Mouse (Mus musculus) B cell, adult 67 days (primary cell): ENCODE measurements around the gene Pdzd8. TPM values are rescaled to one million over a fixed set of nuclear protein-coding genes. Genes with fewer than 3 reads are reported as not detected.

Experiments used
- total RNA-seq, 2 experiments: library from RNA; stranded (reverse); gene quantifications; 4 replicates each; pipeline ENCODE4 v1.2.4; 2023

The Pdzd8 gene
- 10 to 100 TPM; 46.7 to 47.8 TPM for total RNA-seq

DNA sequence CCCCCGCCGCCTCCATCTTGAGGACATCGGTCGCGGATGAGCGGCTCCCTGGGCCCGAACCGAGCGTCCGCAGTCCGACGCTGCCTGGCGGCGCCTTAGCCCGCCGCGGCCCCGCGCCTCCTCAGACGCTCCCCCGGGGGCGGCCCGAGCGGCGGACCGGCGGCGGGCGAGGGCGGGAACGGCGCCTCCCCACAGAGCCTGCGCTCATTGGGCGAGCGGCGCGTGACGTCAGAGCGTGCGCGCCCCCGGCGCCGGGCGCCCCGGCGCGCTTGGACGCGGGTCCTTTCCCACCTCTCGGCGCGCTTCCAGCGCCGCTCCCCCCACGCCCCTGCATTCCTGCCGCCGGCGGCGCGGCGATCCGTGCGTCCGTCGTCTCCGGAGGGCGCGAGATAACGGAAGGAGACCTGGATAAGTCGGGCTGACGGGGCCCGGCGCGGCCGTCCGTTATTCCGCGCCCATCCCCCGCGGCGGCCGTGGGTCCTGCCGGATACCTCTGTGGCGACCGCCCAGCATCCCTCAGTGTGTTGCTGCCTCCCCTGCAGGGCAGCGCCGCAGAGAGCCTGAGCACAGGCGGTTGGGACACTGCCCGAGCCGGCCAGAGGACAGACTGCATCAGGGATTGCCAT is at the start of gene Pdzd8:
Gene Pdzd8, minus strand, starts transcription at position 123 of the 626 bp plus-strand sequence.

DNA sequence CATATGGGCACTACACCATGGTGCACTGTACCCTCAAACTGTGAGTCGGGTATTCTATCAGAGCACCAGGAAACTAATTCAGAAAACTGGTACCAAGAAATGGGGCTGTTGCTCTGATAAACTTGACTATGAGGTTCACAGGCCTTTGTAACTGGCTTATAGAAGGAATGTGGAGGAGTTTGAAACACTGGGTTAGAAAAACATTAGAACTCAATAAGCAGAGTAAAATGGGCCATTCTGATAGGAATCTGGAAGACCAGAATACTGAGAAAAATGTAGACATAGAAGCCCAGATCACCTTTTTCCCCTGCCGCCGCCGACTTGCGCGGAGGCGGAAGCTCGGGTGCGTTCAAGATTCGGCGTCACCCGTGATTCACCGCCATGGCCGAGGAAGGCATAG is 23.6 kb downstream of the Pdzd8 start, which contains the start of gene Rps12-ps3:
Gene Rps12-ps3, plus strand, starts transcription at position 301 of the 400 bp plus-strand sequence.

DNA sequence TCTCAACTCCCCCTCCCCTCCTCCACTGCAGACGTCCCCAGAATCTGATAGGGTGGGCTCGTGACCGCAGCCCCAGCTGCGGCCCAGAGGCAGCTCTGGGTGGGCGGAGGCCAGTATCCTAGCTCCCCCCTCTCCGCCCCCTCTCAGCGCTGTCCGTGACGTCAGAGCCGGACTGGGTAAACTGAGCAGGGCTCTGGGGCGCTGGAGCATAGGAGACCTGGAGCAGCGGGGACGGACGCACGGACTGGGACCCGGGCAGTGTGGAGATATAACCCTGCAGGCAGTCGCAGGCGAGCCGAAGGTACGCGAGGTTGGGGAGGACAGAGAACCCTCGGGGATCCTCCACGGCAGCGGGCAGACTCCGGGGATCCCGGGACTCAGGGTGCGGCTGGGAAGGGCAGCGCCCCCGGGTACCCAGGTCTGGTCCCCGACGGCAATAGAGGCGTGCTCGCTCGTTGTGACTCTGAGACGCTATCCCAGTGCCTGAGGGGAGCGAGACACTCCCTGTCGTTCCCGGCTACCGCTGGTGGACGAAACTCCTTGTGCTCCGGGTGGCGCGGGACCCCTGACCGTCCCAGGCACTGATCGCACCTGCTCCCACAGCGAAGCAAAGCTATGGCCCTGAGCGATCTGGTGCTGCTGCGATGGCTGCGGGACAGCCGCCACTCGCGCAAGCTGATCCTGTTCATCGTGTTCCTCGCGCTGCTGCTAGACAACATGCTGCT is 84.7 kb downstream of the Pdzd8 start, which contains the start of gene Slc18a2:
Gene Slc18a2, plus strand, starts transcription at position 179 of the 725 bp plus-strand sequence.

Other genes starting within 250 kb of the Pdzd8 start
- gene Vax1, start 175.7 kb downstream of the Pdzd8 start, total RNA-seq, result not detected
- gene Kcnk18, start 126.6 kb downstream of the Pdzd8 start, total RNA-seq, result not detected
- gene Slc18a2, start 84.9 kb downstream of the Pdzd8 start, total RNA-seq, result under 1 TPM in 1 of 2 experiments, not detected in 1; 0.18 TPM
- gene Rps12-ps3, start 23.5 kb downstream of the Pdzd8 start, total RNA-seq, result 100 to 1,000 TPM; 820 to 896 TPM
- gene Emx2, start 112.6 kb upstream of the Pdzd8 start, total RNA-seq, result not detected